Mouse (Mus musculus): ENCODE measurements around the gene Ang4. TPM values are rescaled to one million over a fixed set of nuclear protein-coding genes. Genes with fewer than 3 reads are reported as not detected.

Gene Ang4
- polyA plus RNA-seq, 1 experiment, result 466 TPM

DNA sequence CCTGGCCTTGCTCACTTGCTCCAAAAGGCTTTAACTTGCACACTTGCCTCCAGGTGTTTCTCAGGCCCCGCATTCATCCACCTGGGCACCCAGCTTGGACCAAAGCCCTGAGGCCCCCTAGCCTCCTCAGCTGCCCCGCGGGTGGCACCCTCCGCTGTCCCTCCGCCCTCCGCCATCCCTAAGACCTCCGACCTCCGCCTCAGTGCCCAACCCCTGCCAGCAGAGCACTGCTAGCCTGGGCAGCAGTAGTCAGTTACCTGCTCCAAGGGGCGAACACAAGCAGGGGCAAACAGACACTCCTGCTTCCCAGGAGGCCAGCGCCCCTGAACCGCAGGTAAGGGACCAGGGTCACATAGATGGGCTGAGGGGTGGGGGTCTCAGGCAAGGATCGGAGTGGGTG is 35.4 kb downstream of the Ang4 start:
- WGBS, result 28% methylated on average over 12 of the region's 12 CpGs
- H3K4me1 ChIP-seq (ENCODE audit: control insufficient read depth, insufficient read depth, insufficient read length, low read length), result no peaks in the 10 kb centered on the region
- peaks cover 3% of the 10 kb centered on the region; the same call in 1 of the 2 replicates for H3K27me3 ChIP-seq (ENCODE audit: control insufficient read depth, insufficient read depth, low read length)
- TF ChIP-seq POLR2A (IDR thresholded peaks at IDR 0.05; ENCODE audit: low read depth, low read length), result no peak
- TF ChIP-seq CTCF (IDR thresholded peaks at IDR 0.05; ENCODE audit: extremely low read depth, insufficient read length, insufficient replicate concordance, low read depth, low read length), result no peak
- H3K4me3 ChIP-seq (ENCODE audit: low read depth, low read length), result no peak overlapping the region
- H3K36me3 ChIP-seq (ENCODE audit: control insufficient read depth, insufficient read depth, low read length), result no peaks in the 10 kb centered on the region
- no peak overlapping the region for H3K27ac ChIP-seq (ENCODE audit: insufficient read depth, low read depth, low read length)

DNA sequence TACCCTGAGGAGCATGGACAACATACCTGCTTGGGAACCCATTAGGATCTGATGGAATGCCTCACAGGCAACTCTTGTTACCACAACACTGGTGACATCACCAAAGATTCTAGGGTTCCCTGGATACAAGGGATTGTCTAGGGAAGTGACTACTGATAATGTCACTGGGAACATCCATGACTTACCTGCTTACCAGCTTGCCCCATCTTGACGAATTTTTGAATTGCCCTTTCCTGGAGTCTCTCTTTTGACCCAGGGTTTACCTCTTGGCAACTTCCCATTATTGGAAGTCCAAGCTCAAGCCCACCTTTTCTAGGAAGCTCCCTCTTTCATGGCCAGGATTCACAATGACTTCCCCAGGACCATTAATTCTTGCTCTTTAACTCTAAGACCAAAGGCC is 56.3 kb downstream of the Ang4 start, which contains the start of gene Gm5800:
Gene Gm5800, minus strand, starts transcription at position 101 of the 400 bp plus-strand sequence.
- H3K4me3 ChIP-seq (ENCODE audit: low read depth, low read length), result no peak within 1 kb of the TSS
- no peaks in the 10 kb centered on the region for H3K36me3 ChIP-seq (ENCODE audit: control insufficient read depth, insufficient read depth, low read length)
- H3K27ac ChIP-seq (ENCODE audit: insufficient read depth, low read depth, low read length), result no peak within 1 kb of the TSS
- H3K27me3 ChIP-seq (ENCODE audit: control insufficient read depth, insufficient read depth, low read length), result no peaks in the 10 kb centered on the region
- H3K4me1 ChIP-seq (ENCODE audit: control insufficient read depth, insufficient read depth, insufficient read length, low read length), result no peaks in the 10 kb centered on the region
- TF ChIP-seq POLR2A (IDR thresholded peaks at IDR 0.05; ENCODE audit: low read depth, low read length) (no peak), CTCF (IDR thresholded peaks at IDR 0.05; ENCODE audit: extremely low read depth, insufficient read length, insufficient replicate concordance, low read depth, low read length) (no peak)
- WGBS, result 53% methylated on average over 1 of the region's 1 CpGs

Other genes starting within 250 kb of the Ang4 start
- gene Gm5622, start 220.8 kb downstream of the Ang4 start, polyA plus RNA-seq (2012; rRNA removed), result not detected in 2 replicates
- not detected in 2 replicates for gene Gm17175, start 199.5 kb downstream of the Ang4 start, polyA plus RNA-seq (2012; rRNA removed)
- gene Gm17174, start 181.5 kb downstream of the Ang4 start, polyA plus RNA-seq (2012; rRNA removed), result not detected in 2 replicates
- gene Gm17078, start 162.3 kb downstream of the Ang4 start, polyA plus RNA-seq (2012; rRNA removed), result not detected in 2 replicates
- not detected in 2 replicates for gene Gm4181, start 137.9 kb downstream of the Ang4 start, polyA plus RNA-seq (2012; rRNA removed)
- gene Gm17079, start 78.1 kb downstream of the Ang4 start, polyA plus RNA-seq (2012; rRNA removed), result not detected in 2 replicates
- not detected in 2 replicates for gene Gm5800, start 56.4 kb downstream of the Ang4 start, polyA plus RNA-seq (2012; rRNA removed)
- 0.13 TPM in 1 of 2 replicates, not detected in the other for gene AY358078, start 26.5 kb upstream of the Ang4 start, polyA plus RNA-seq (2012; rRNA removed)
- gene Ear6, start 80.1 kb upstream of the Ang4 start, polyA plus RNA-seq (2012; rRNA removed), result 0.15 TPM in 1 of 2 replicates, not detected in the other
- 11.2 and 16.9 TPM in 2 replicates for gene Mettl17, start 111.3 kb upstream of the Ang4 start, polyA plus RNA-seq (2012; rRNA removed)
- 0.30 and 0.61 TPM in 2 replicates for gene Slc39a2, start 119.3 kb upstream of the Ang4 start, polyA plus RNA-seq (2012; rRNA removed)
- gene Ndrg2, start 140.6 kb upstream of the Ang4 start, polyA plus RNA-seq (2012; rRNA removed), result 23.7 and 32.9 TPM in 2 replicates
- not detected in 2 replicates for gene Tppp2, start 144.8 kb upstream of the Ang4 start, polyA plus RNA-seq (2012; rRNA removed)
- not detected in 2 replicates for gene Rnase13, start 149.2 kb upstream of the Ang4 start, polyA plus RNA-seq (2012; rRNA removed)
- gene Arhgef40, start 211.1 kb upstream of the Ang4 start, polyA plus RNA-seq (2012; rRNA removed), result 12.7 and 19.1 TPM in 2 replicates
- gene Tmem253, start 242.1 kb upstream of the Ang4 start, polyA plus RNA-seq (2012; rRNA removed), result 53.4 and 91.5 TPM in 2 replicates
- 37.9 and 72.7 TPM in 2 replicates for gene Zfp219, start 247.1 kb upstream of the Ang4 start, polyA plus RNA-seq (2012; rRNA removed)

Data from small intestine, adult 2 months (tissue).